Mouse (Mus musculus) c-Kit-positive CD71-positive TER-119-positive erythroid progenitor cells, embryonic 14.5 days (primary cell): Measurements from ENCODE around the gene Gm13090.

ENCODE experiments used
- DNase-seq: peaks from one replicate; pipeline ENCODE4 v3.0.0-alpha.2; 2013; ENCODE audit warnings: low spot score

Gene Gm13090

GRCm38 (mm10) chr4:151097104-151097438 lies 7.7 kb downstream of the Gm13090 start:
- DNase-seq = no peak

GRCm38 (mm10) chr4:151103646-151104045 lies 14.3 kb downstream of the Gm13090 start:
- DNase-seq = no peak

- no peak for DNase-seq
Observed at GRCm38 (mm10) chr4:151104147-151104546, 14.8 kb downstream of the Gm13090 start.

- DNase-seq = no peak
Observed at GRCm38 (mm10) chr4:151105886-151106285, 16.5 kb downstream of the Gm13090 start.

GRCm38 (mm10) chr4:151106468-151106867 lies 17.1 kb downstream of the Gm13090 start:
- no peak for DNase-seq

GRCm38 (mm10) chr4:151107131-151108001 lies 18.0 kb downstream of the Gm13090 start:
- no peak for DNase-seq

- DNase-seq = peak; percentile 17
Observed at GRCm38 (mm10) chr4:151108028-151108771, 18.8 kb downstream of the Gm13090 start.

GRCm38 (mm10) chr4:151108834-151109241 lies 19.5 kb downstream of the Gm13090 start:
- DNase-seq = no peak

- DNase-seq = no peak
Observed at GRCm38 (mm10) chr4:151111226-151111625, 21.9 kb downstream of the Gm13090 start.

- no peak for DNase-seq
Observed at GRCm38 (mm10) chr4:151114574-151114973, 25.2 kb downstream of the Gm13090 start.

- no peak for DNase-seq
Observed at GRCm38 (mm10) chr4:151118883-151119282, 29.5 kb downstream of the Gm13090 start.

GRCm38 (mm10) chr4:151127636-151128548 lies 38.5 kb downstream of the Gm13090 start:
- DNase-seq = no peak

GRCm38 (mm10) chr4:151128641-151129541 lies 39.5 kb downstream of the Gm13090 start:
- DNase-seq = no peak

- DNase-seq = no peak
Observed at GRCm38 (mm10) chr4:151129725-151130557, 40.6 kb downstream of the Gm13090 start.

GRCm38 (mm10) chr4:151130756-151131490 lies 41.6 kb downstream of the Gm13090 start:
- DNase-seq = no peak

GRCm38 (mm10) chr4:151132493-151132892 lies 43.1 kb downstream of the Gm13090 start:
- no peak for DNase-seq

GRCm38 (mm10) chr4:151133760-151134159 lies 44.4 kb downstream of the Gm13090 start:
- DNase-seq = no peak

- DNase-seq = no peak
Observed at GRCm38 (mm10) chr4:151135491-151135890, 46.1 kb downstream of the Gm13090 start.

GRCm38 (mm10) chr4:151137701-151138100 lies 48.3 kb downstream of the Gm13090 start:
- DNase-seq = no peak
